Mouse (Mus musculus) myocyte (in vitro differentiated cells): ENCODE measurements around the gene Lurap1. TPM values are rescaled to one million over a fixed set of nuclear protein-coding genes. Genes with fewer than 3 reads are reported as not detected.

Experiments used
- H3K27me3 ChIP-seq: one replicate; pipeline ENCODE4 v1.6.1; 2011; ENCODE audit not compliant: control insufficient read depth, insufficient read depth, insufficient read length
- H3K36me3 ChIP-seq: one replicate; pipeline ENCODE4 v1.6.1; 2011; ENCODE audit not compliant: control insufficient read depth, insufficient read depth
- H3K4me2 ChIP-seq: one replicate; pipeline ENCODE4 v1.6.1; 2011; ENCODE audit warnings: low read depth, control low read depth
- H3K4me3 ChIP-seq: one replicate; pipeline ENCODE4 v1.5.1; 2011; ENCODE audit warnings: mild to moderate bottlenecking, control low read depth, moderate library complexity
- H3K79me2 ChIP-seq: one replicate; pipeline ENCODE4 v1.6.1; 2011; ENCODE audit not compliant: control insufficient read depth, insufficient read depth
- H3ac ChIP-seq: one replicate; pipeline ENCODE4 v1.6.1; 2011; ENCODE audit not compliant: control insufficient read depth, insufficient read length
- CEBPB ChIP-seq: IDR thresholded peaks from 2 replicates; pipeline ENCODE4 v1.6.1; 2011; ENCODE audit warnings: mild to moderate bottlenecking, moderate library complexity; ENCODE audit not compliant: poor library complexity, insufficient read depth, severe bottlenecking
- E2F4 ChIP-seq: IDR thresholded peaks from one replicate; pipeline ENCODE4 v1.6.1; 2011; ENCODE audit warnings: mild to moderate bottlenecking, control low read depth, moderate library complexity; ENCODE audit not compliant: insufficient read depth
- MAX ChIP-seq: IDR thresholded peaks from one replicate; pipeline ENCODE4 v1.6.1; 2011; ENCODE audit warnings: low read depth, mild to moderate bottlenecking, control low read depth
- MYOD1 ChIP-seq, 3 experiments: IDR thresholded peaks; one replicate each; pipeline ENCODE4 v1.6.1; 2011; ENCODE audit warnings: control low read depth in 2 of 3, low read depth in 2 of 3, mild to moderate bottlenecking in 2 of 3, moderate library complexity in 1 of 3; ENCODE audit not compliant: insufficient read length in 2 of 3, control insufficient read depth in 1 of 3
- MYOG ChIP-seq, 3 experiments: IDR thresholded peaks; one replicate each; pipeline ENCODE4 v1.6.1; 2011; ENCODE audit warnings: control low read depth in 2 of 3, low read depth in 2 of 3, mild to moderate bottlenecking in 2 of 3; ENCODE audit not compliant: insufficient read length in 2 of 3, control insufficient read depth in 1 of 3, insufficient read depth in 1 of 3
- POLR2A ChIP-seq: IDR thresholded peaks from one replicate; pipeline ENCODE4 v1.6.1; 2011; ENCODE audit warnings: low read depth, mild to moderate bottlenecking, control low read depth, moderate library complexity; ENCODE audit not compliant: insufficient read length
- POLR2AphosphoS2 ChIP-seq: IDR thresholded peaks from one replicate; pipeline ENCODE4 v1.6.1; 2011; ENCODE audit warnings: low read depth, control low read depth; ENCODE audit not compliant: insufficient read length
- REST ChIP-seq: IDR thresholded peaks from one replicate; pipeline ENCODE4 v1.6.1; 2011; ENCODE audit warnings: mild to moderate bottlenecking, control low read depth, moderate library complexity; ENCODE audit not compliant: insufficient read depth, insufficient read length
- SRF ChIP-seq: IDR thresholded peaks from one replicate; pipeline ENCODE4 v1.6.1; 2011; ENCODE audit warnings: low read depth; ENCODE audit not compliant: control insufficient read depth, insufficient read length
- TCF12 ChIP-seq: IDR thresholded peaks from one replicate; pipeline ENCODE4 v1.6.1; 2011; ENCODE audit warnings: mild to moderate bottlenecking, control low read depth; ENCODE audit not compliant: poor library complexity, insufficient read depth, severe bottlenecking
- TCF3 ChIP-seq: IDR thresholded peaks from one replicate; pipeline ENCODE4 v1.6.1; 2011; ENCODE audit warnings: low read depth, control low read depth; ENCODE audit not compliant: insufficient read length
- USF1 ChIP-seq: IDR thresholded peaks from one replicate; pipeline ENCODE4 v1.6.1; 2011; ENCODE audit warnings: low read depth, mild to moderate bottlenecking, control low read depth, moderate library complexity
- polyA plus RNA-seq: library from polyadenylated mRNA; unstranded; fragments of >200 nt; fragmentation: generic; extraction: Trizol; gene quantifications from one replicate; pipeline ENCODE4 v1.2.1, GENCODE M21; 2012; ENCODE audit warnings: missing spikeins

Lurap1 gene
- polyA plus RNA-seq, 1 experiment = 1.5 TPM

DNA sequence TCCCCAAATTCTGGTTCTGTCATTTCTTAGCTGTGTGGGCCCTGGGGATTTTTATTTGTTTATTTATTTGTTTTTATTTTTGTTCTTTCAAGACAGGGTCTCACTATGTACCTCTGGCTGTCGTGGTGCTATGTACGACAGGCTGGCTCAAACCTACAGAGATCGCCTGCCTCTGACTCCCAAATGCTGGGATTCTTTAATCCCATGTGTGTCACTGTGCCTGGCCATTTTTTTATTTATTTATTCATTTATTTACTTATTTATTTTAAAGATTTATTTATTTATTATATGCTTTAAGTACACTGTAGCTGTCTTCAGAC lies 18.2 kb upstream of the Lurap1 start:
- Histone ChIP-seq H3K79me2 (no peaks in the 10 kb centered on the region), H3K4me2 (no peak overlapping the region), H3K36me3 (no peaks in the 10 kb centered on the region), H3ac (no peak overlapping the region), H3K27me3 (no peaks in the 10 kb centered on the region), H3K4me3 (no peak overlapping the region)
- TF ChIP-seq POLR2AphosphoS2 = no peak
- no peak for TF ChIP-seq TCF12
- TF ChIP-seq E2F4 = no peak
- no peak for TF ChIP-seq CEBPB
- TF ChIP-seq MYOG (IDR thresholded peaks at IDR 0.05; ENCODE audit: control insufficient read depth in 1 of 3, insufficient read depth in 1 of 3, insufficient read length in 2 of 3, low read depth in 2 of 3) = no peak
- TF ChIP-seq TCF3 = no peak
- TF ChIP-seq REST = no peak
- TF ChIP-seq USF1 = no peak
- no peak for TF ChIP-seq POLR2A
- no peak for TF ChIP-seq MYOD1 (IDR thresholded peaks at IDR 0.05; ENCODE audit: control insufficient read depth in 1 of 3, insufficient read length in 2 of 3, low read depth in 2 of 3)
- TF ChIP-seq SRF = no peak
- TF ChIP-seq MAX = no peak

DNA sequence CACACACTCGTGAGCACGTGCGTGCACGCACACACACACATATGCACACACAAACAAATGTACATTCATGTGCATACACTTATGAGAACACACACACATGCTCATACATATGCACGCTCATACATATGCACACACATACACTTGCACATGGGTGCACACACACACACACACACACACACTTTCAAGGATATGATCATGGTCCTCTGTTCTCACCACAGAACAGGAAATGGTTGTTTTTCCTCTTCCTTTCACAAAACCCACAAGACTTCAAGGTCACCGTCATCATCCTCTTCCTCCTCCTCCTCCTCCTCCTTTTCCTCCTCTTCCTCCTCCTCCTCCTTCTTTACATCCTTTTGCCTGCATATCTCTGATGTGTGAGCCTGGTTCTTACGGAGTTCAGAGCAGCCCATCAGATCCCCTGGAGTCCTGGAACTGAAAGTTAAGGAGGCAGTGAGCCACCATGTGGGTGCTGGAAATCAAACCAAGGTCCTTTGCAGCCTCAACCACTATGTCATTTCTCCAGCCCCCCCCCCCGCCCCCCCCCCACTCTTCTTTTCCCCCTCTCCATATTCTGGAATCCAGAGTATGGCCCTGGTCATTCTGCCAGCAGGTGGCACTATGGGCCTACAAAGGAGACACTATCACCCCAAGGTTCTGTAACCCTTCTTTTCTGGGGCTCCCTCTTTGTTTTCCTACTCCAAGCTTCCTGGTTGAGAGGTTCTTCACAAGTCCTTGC lies 17.6 kb upstream of the Lurap1 start:
- Histone ChIP-seq H3K79me2 (no peaks in the 10 kb centered on the region), H3ac (no peak overlapping the region), H3K4me3 (no peak overlapping the region), H3K36me3 (no peaks in the 10 kb centered on the region), H3K4me2 (no peak overlapping the region), H3K27me3 (no peaks in the 10 kb centered on the region)
- TF ChIP-seq USF1 = no peak
- no peak for TF ChIP-seq MYOD1 (IDR thresholded peaks at IDR 0.05; ENCODE audit: control insufficient read depth in 1 of 3, insufficient read length in 2 of 3, low read depth in 2 of 3)
- no peak for TF ChIP-seq CEBPB
- TF ChIP-seq SRF = no peak
- TF ChIP-seq MAX = no peak
- TF ChIP-seq REST = no peak
- TF ChIP-seq TCF3 = no peak
- TF ChIP-seq TCF12 = no peak

DNA sequence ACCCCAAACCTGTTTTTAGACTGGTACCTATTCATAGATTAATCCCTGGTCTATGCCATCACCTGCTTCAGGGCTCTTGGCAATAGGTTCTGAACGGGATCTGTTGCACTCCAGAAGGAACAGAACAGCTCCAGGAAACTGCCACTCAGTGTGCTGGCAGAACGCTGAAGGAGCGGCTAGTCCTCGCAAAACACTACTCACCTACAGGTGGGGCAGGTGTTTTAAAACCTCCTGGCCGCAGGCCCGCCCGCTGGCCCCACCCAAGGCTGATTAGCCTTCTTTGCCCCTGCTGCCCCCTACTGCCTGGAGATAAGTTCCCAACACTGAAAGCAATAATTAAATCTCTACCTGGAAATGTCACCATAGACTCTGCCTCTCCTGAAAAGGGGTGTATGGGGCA lies 16.3 kb upstream of the Lurap1 start, which contains the start of gene Tspan1:
Gene Tspan1 (minus strand): TSS at position 198 of the 400 bp plus-strand sequence.
- Histone ChIP-seq H3K4me3 (no peak within 1 kb of the TSS), H3K36me3 (no peaks in the 10 kb centered on the region), H3K79me2 (no peaks in the 10 kb centered on the region), H3ac (no peak within 1 kb of the TSS), H3K4me2 (no peak within 1 kb of the TSS), H3K27me3 (no peaks in the 10 kb centered on the region)
- TF ChIP-seq REST = no peak
- TF ChIP-seq USF1 = no peak
- TF ChIP-seq TCF12 = no peak
- TF ChIP-seq E2F4 = no peak
- no peak for TF ChIP-seq CEBPB
- TF ChIP-seq POLR2A = no peak
- no peak for TF ChIP-seq MAX
- TF ChIP-seq SRF = no peak
- no peak for TF ChIP-seq TCF3
- no peak for TF ChIP-seq MYOG (IDR thresholded peaks at IDR 0.05; ENCODE audit: control insufficient read depth in 1 of 3, insufficient read depth in 1 of 3, insufficient read length in 2 of 3, low read depth in 2 of 3)
- TF ChIP-seq POLR2AphosphoS2 = no peak
- TF ChIP-seq MYOD1 (IDR thresholded peaks at IDR 0.05; ENCODE audit: control insufficient read depth in 1 of 3, insufficient read length in 2 of 3, low read depth in 2 of 3) = no peak

DNA sequence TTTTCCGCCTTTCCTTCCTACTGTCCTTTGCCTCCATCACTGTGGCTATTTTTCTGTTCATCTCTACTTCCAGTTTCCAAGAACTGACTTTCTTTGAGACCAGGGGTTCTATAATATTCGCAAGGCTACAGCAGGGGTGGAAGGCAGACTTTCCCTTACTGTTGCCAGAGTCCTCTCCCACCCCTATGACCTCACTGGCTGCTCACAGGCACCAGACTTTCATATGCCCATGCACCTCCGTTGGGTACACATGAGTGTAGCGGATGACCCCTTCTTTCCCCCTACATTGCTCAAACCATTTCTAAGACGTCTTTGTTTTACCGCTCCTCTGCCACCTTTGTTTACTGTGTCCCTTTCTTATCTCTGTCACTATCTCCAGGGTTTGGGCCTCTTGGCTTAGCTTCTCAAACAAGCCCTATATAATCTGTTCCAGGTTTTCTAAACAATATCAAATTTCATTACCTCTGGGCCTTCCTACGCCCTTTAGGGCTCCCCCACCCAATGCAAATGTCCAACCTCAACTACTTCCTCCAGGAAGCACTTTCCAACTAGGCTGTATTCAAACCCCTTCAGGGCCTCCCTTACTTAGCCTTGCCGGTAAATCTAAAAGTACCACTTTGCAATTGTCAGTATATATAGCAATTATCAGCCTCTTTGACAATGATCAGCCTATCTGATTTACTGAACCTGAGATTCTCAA lies 14.7 kb upstream of the Lurap1 start:
- no peaks in the 10 kb centered on the region for H3K79me2 ChIP-seq
- TF ChIP-seq POLR2AphosphoS2 (no peak), POLR2A (no peak), MAX (no peak), USF1 (no peak), MYOD1 (IDR thresholded peaks at IDR 0.05; ENCODE audit: control insufficient read depth in 1 of 3, insufficient read length in 2 of 3, low read depth in 2 of 3) (no peak), MYOG (IDR thresholded peaks at IDR 0.05; ENCODE audit: control insufficient read depth in 1 of 3, insufficient read depth in 1 of 3, insufficient read length in 2 of 3, low read depth in 2 of 3) (no peak), REST (no peak)
- H3K4me3 ChIP-seq = no peak overlapping the region
- no peaks in the 10 kb centered on the region for H3K36me3 ChIP-seq
- no peak overlapping the region for H3ac ChIP-seq
- H3K27me3 ChIP-seq = no peaks in the 10 kb centered on the region
- no peak overlapping the region for H3K4me2 ChIP-seq
